Mouse (Mus musculus): ENCODE measurements around the gene H13. TPM values are rescaled to one million over a fixed set of nuclear protein-coding genes. Genes with fewer than 3 reads are reported as not detected.

H13 gene
- total RNA-seq, 2 experiments from 2014 or later = 35.1 to 38.5 TPM

DNA sequence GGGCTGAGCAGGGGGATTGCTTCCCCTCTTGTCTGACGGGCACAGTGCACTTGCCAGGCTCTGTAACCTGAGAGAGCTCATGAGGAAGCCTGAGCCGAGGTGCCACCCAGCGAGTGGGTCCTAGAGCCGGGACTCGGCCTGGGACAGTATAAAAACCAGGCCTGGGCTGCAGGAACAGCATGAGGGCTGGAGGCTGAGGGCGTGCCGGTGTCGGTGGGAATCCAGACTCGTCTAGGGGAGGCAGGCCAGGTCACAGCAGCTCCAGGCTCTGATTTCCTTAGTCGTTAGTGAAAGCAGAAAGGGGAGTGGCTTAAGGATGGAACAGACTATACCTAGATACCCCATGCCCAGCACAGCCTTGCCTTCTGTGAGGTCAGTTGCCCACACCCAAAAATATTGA, 26.8 kb downstream of the H13 start:
- intact Hi-C loops (cut with DNase I) = loop anchor here (1.0 to 2.0 kb wide), 2 partner anchors 47 to 70 kb away; no protein-coding TSS in a partner anchor
- no peak for DNase-seq (ENCODE audit: low spot score)

DNA sequence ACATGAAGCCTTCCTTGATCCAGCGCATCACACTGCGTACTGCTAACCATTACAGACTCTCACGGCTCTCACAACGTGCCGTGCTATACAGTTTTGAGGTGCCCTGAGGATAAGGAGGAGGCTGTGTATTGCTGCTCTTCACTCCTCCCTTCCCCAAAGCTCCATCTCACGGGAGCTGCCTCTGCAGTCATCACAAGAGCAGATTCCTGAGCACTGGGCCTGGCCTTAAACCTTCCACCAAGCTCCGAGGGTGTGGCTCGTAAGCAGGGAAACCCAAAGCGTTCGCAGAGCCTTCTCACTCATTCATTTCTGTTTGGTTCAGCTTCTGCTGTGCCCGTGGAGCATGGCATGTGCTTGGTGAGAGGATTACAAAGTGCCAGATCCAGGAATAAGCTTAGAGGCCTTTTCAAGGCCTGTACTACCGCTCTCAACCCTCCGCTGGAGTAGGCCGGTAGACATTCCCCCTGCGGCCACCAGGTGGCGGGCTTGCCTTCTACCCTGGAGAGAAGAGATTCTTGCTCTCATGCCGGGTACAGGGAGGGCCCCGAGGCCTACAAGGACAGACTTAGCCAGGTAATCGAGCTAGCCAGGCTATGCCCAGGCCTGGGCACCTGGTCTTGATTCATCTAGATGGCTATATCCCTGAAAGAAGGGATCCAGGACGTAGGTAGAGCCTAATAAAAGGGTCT, 27.4 kb downstream of the H13 start:
- intact Hi-C loops (cut with DNase I) = loop anchor here (1.0 to 2.0 kb wide), 2 partner anchors 46 to 70 kb away; no protein-coding TSS in a partner anchor
- DNase-seq (ENCODE audit: low spot score) = peak; percentile 81

DNA sequence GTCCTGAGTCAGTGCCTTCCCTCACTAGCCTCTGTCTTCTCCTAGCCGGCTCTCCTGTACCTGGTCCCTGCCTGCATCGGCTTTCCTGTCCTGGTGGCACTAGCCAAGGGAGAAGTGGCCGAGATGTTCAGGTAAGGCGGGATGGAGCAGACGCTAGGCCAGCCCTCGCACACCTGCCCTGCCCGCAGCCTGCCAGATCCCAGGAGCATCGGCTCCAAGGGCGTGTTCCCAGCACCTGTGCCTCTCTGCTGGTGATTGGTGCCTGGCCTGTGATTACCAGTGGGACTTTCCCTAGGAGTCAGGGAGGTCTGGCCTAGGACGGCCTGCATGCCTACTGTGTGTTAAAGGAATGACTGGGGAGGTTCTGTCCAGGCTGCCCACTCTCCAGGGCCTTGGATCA, 30.9 kb downstream of the H13 start:
- intact Hi-C loops (cut with DNase I) = no loop called here
- DNase-seq (ENCODE audit: low spot score) = no peak

DNA sequence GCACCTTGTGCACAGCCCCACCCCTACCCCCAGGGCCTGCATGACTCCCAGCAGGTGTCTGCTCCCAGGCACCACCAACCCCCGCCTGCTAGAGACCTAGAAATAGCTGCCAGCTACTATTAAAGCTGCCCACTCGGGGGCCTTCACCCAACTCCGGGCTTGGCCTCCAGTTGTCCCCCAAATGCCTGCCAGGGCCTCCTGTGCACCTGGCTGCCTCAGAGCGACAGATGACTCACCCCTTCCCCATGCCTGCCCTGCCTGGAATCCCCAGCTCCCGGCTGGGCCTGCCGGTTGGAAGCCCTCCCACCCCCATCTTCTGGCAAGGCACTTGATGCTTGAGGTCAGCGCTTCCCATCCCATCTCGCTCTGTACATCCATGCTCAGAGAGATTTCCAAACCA, 31.5 kb downstream of the H13 start:
- DNase-seq (ENCODE audit: low spot score) = no peak
- intact Hi-C loops (cut with DNase I) = no loop called here

DNA sequence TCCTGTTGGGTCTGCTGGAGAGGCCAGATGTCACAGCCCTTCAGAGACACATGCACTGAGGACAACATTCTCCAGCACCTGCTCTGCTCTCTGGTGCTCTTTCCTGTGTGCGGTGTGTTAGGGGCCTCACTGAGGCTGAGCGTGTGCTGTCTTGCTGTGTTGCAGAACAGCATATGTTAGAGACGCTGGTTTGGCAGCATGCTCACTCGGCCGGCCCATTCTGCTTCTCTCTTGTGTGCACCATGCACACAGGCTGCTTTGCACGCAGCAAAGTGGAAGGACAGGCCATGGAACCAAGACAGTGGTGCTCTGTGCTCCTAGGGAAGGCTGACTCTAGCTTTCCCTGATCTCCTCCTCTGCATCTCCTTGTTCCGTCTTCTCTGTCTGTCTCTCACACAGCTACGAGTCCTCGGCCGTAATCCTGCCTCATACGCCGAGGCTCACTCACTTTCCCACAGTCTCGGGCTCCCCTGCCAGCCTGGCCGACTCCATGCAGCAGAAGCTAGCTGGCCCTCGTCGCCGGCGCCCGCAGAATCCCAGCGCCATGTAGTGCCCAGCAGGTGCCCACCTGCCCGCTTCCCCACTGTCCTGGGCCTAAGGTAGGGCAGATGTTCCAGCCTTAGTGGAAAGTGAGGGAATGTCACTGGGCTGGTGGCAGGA, 34.5 kb downstream of the H13 start:
- DNase-seq (ENCODE audit: low spot score) = no peak
- intact Hi-C loops (cut with DNase I) = no loop called here

DNA sequence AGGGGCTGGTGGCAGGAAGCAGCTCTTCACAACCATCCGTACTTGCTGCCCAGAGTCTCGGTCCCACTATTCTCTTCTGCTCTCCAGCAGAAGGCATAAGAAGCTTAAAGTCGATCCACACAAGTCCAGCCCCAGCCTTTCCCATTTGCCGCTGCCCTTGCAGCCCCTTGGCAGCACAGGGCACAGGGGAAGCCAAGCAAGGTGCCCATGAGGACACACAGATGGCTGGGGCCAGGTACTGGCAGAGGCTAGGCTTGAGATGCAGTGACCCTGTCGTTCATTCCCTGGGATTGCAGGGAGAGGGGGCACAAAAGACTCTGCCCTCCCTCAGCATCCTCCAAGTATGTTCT, 35.0 kb downstream of the H13 start:
- no peak for DNase-seq (ENCODE audit: low spot score)
- intact Hi-C loops (cut with DNase I) = no loop called here

DNA sequence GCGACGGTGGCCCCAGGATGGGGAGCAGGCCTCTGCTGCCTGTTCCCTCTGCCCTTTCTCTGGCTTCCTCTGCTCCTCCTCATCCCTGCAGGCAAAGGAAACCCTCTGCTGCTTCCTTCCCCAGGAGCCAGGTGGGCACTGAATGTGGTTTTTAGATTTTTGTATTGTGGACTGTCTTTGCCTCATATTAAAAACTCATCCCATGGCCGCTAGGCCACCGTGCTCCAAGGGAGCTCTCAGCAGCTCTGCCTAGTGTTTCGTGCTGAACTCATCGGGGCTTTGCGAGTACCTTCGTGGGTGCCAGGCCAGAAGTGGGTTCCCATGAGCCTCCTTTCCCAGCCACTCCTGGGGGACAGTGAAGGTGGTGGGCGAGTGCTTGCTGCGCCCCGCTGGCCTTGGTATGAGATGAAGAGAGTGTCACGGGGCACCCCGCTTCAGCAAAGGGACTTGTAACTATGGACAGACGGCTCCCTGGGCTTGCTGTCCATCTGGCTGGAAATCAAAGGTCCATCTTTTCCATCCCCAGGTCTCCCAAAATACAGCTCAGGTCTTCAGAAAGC, 35.6 kb downstream of the H13 start:
- no peak for DNase-seq (ENCODE audit: low spot score)
- intact Hi-C loops (cut with DNase I) = no loop called here

DNA sequence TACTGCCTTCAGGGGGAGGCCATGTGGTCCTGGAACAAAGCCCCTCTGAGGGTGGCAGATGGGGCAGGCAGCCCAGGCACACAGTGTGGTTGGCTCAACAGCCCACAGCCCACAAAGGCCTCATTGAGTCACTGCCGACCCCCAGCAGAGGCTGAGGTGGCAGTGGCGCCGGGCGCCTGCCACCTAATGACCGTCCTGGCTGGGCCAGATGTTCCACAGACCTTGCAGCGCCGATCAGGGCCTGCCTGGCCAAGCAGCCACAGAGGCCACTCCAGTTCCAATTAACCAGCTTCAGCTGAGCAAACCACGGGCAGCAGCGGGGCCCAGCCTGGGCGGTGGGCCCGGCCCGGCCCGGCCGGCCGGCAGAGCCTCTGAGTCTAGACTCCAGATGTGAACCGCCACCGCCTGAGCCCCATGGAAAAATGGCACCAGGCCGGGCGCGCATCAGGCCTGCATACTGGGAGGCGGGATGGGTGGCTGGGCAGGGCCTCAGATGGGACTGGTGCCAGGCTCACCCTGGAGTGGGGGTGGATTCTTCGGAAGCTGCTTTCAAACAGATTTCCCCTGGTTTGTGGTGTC, 36.8 kb downstream of the H13 start:
- intact Hi-C loops (cut with DNase I) = no loop called here
- DNase-seq (ENCODE audit: low spot score) = peak; percentile 77

DNA sequence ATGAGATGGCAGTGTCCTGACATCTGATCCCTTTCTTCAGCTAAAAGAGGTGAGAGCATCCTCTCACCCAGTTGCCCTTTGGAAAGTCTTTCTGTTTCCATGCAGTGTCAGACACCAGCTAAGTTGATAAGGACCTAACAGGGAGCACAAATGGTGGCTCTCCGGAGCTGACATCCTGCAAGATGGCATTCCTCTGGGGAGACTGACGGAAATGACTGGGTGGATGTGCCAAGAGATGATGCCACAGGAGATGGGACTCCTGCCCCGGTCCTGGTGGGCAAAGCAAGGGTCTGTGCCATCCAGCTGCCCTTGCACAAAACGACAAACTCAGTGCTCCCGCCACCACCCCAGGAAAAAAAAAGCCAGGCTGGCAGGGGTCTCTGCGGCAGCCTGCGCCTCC, 37.9 kb downstream of the H13 start:
- intact Hi-C loops (cut with DNase I) = loop anchor here (1.0 kb wide), 1 partner anchor 32 kb away; no protein-coding TSS in a partner anchor
- no peak for DNase-seq (ENCODE audit: low spot score)

DNA sequence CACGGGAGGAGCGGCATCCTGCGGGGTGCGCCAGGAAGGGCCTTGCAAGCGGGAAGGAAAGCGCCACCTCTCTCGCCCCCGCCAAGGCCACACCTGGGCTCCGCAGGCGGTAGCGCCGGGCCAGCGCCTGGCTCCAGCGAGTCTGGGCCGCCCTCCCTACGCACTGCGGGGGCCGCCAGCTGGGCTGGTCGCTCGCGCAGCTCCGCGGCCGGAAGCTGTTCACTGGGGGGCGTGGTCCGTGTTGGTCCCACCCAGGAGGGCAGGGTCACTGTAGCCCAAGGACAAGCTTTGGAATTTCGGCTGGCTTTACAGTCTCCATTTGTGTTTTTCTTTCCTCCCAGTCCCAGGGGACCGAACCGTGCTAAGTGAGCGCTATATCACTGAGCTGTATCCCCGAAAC, 38.4 kb downstream of the H13 start:
- peak; percentile 96 for DNase-seq (ENCODE audit: low spot score)
- intact Hi-C loops (cut with DNase I) = loop anchor here (1.0 to 2.0 kb wide), 2 partner anchors 15 to 32 kb away; no protein-coding TSS in a partner anchor

DNA sequence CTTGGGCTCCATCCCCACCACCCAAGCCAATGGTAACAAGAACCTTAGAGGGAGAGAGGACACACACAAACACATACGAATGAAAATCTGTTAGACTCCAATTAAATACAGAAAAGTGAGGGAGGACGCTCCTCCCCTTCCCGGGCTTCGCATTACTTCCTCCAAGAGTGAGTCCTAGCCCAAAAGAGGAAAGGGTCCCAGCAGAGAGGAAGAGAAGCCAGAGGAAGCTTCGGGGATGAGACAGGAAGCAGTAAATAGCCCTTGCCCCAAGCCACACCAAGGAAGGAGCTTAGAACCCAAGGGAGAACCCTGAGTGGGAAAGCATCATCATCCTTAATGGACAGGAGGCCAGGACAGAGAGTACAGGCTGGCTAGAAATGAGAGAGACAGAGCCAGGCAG, 39.8 kb downstream of the H13 start:
- intact Hi-C loops (cut with DNase I) = loop anchor here (2.0 kb wide), 1 partner anchor 14 kb away; no protein-coding TSS in a partner anchor

DNA sequence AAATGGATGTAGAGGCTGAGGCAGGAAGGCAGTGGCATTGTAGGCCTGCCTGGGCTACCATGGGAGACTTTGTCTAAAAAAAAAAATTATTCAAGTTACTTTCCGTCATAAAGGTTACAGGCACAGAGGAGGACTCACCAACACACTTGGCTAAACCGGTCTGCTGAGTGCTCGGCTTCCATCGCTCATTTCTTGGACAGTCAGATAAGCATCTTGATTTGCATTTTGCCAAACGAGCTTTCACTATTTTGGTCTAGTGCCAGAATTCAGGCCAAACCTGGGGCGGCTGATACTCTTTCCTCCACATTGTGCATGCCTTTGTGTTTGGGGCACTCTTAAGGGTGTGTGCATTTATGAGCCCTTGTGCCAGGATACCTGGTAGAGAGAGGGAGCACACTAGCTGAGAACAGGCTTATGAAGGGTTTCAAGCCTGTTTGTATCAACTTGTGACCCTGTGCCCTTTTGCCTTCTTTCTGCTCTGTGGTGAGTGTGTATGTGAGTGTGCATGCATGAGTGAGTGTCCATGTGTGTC, 47.0 kb downstream of the H13 start:
- DNase-seq (ENCODE audit: low spot score) = no peak
- intact Hi-C loops (cut with DNase I) = no loop called here

More for the DNA sequence above, 39.8 kb downstream of the H13 start:
- DNase-seq (ENCODE audit: low spot score) = no peak

DNA sequence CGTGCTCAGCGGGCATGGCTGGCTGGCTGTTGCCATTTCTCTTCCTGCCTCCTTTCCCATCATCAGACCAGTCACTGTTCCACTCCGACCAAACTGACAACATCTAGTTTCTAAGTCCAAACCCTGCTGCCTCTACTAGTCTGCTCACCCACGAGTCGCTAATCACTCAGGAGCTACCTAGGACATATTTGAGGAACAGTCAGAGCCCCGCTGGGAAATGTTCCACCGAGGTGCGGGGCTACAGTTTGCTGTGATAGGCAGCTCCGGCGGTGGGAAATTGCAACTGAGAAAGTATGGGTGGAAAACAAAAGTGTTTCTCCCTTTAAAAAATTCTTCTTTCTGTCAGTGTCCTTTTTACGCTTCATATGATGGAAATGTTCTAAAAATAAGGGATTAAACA, 48.4 kb downstream of the H13 start:
- no peak for DNase-seq (ENCODE audit: low spot score)
- intact Hi-C loops (cut with DNase I) = no loop called here

DNA sequence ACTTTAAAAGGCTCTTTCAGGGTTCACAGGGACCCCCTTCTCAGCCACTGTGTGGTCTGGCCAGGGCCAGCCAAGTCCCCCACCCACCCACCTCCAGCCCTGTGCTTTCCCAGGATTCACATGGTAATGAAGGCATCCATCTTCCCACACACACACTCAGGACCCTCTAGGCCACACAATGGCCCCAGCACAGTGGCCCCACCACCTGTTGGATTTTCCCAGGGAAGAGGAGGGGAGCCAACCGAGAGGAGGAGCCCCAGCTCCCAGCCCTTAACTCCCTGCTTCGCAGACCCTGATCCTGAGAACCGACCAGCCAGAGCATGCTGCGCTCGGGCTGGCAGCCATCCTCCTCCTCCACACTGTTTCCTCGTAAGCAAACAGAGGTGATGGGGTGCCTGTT, 48.8 kb downstream of the H13 start:
- DNase-seq (ENCODE audit: low spot score) = no peak
- intact Hi-C loops (cut with DNase I) = no loop called here

DNA sequence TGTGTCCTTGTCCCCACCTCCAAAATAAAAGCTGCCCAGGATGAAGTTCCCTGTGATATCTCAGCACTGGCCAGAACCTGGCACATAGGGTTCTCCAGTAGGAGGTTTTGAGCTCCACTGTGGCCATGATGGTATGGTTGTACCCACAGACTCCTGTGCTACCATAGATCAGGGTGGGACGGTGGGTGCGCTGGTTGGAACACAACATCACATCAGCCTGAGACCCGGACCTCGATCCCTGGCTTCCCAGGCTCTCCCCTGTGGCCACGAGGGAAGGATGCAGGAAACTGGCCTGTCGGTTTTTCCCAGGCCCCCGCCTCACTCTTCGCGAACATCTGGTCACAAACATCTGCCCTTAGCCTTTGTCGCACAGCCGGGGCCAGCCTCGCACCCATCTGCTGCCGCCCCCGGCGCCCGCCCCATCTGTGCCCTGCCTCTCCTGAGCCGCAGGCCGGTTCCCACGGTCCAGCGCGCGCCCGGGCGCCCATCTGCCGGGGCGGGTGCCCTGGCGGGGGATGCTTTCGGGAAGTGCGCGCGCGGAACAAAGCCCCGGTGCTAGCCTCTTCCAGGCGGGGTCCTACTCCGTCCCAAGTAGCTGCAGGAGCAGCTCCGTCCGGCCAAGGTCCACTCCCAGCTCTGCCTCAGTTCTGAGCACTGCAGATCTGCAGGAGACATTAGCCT, 54.5 kb downstream of the H13 start:
- intact Hi-C loops (cut with DNase I) = loop anchor here (2.0 kb wide), 1 partner anchor 15 kb away; no protein-coding TSS in a partner anchor
- DNase-seq (ENCODE audit: low spot score) = peak; percentile 79

DNA sequence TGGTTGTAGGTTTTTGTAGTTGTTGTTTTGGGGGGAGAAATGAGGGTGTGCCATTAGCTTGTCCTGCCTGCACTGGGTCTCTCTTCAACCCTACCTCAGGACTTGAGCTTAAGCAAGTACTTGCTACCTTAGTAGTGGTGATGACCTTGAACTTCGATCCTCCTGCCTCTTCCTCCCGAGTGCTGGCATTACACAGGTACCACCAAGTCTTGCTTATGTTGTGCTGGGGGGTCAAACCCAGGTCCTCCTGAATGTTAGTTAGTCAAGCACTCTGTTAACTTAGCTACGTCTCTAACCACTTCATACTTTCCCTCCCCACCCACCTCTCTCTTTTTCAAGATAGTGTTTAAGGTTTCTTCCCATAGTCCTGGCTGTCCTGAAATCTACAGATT, 55.1 kb downstream of the H13 start:
- intact Hi-C loops (cut with DNase I) = no loop called here
- no peak for DNase-seq (ENCODE audit: low spot score)

DNA sequence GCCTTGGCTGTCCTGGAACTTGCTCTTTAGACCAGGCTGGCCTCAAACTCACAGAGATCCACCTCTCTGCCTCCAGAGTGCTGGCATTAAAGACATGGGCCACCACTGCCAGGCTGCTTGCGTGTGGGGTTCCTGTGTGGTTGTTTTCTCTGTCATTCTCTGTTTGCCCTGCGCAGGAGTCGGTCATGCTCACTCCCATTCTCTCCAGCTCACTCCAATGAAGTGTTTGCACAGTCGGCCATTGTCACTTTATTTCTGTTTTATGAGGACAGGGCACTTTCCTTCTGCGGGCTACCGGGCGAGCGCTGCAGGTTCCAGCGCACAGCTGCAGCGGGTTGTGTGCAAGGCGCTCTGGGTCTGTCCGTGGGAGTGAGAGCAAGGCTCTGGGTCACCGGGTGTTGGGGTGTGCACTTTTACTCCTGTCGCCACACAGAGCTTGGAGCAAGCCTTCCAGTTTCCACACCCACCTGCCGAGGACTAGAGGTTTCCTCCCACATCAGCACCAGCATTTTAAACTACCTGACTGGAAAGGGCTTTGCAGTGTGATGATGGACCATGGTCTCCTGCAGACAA, 56.0 kb downstream of the H13 start:
- intact Hi-C loops (cut with DNase I) = no loop called here
- no peak for DNase-seq (ENCODE audit: low spot score)

DNA sequence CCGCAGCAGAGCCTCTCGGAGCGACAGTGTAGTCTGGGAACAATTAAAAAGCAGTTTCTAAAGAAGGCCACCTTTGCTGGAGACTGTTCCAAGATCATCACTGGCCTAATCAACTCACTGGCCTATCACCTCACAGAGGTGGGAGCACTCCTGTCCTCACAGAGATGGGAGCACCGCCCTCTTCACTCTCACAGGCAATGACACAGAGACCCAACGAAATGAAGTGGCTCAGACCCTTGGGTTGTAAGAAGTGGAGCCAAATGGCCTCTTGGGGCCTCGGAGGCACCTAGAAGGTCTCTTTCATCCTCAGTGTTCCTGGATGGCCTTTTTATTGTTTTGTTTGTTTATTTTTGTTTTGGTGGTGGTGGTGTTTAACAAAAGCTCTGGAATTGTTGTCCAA, 57.0 kb downstream of the H13 start:
- DNase-seq (ENCODE audit: low spot score) = no peak
- intact Hi-C loops (cut with DNase I) = no loop called here

DNA sequence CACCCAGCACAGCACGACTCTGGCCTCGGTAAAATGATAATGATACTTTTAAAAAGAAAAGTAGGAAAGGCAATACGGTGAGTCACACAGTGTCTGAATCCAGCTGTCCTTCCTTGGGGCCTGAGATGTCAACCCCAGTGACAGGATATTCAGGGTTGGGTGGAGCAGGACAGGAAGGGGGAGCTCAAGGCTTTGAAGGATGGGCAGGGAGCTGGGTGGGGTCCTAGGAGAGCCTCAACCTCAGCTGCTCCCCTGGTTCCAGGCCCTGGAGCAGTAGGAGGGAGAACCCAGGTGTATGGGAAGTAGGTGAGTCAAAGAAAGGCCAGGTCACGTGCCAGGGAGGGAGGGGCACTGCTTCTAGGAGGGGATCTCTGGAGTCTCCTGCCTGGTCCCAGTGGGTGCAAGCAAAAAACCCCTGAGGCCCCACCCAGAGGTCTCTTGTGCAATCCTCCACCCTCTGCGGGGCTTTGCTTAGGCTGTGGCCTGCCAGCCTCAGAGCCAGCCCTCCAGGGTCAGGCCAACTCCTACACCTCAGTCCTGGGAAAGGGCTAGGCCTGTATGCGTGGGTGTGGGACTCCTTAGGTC, 57.6 kb downstream of the H13 start:
- intact Hi-C loops (cut with DNase I) = no loop called here
- peak; percentile 55 for DNase-seq (ENCODE audit: low spot score)
